Mouse (Mus musculus) E14TG2a.4 (cell line): Measurements from ENCODE around the gene AC124502.3.

ENCODE experiments used
- CTCF ChIP-seq: conservative IDR thresholded peaks from 2 replicates; pipeline ENCODE4 v1.5.1; 2014; ENCODE audit warnings: low read length
- NANOG ChIP-seq: IDR thresholded peaks from 2 replicates; pipeline ENCODE4 v1.6.1; 2014; ENCODE audit warnings: borderline replicate concordance, low read length, mixed read lengths
- POU5F1 ChIP-seq: IDR thresholded peaks from 2 replicates; pipeline ENCODE4 v1.6.1; 2014; ENCODE audit warnings: low read length, borderline replicate concordance

GRCm38 (mm10) chr19:5018191-5018590 lies 20.5 kb upstream of the AC124502.3 start:
- TF ChIP-seq CTCF: no peak
- no peak for TF ChIP-seq POU5F1
- no peak for TF ChIP-seq NANOG
